In the genomic region with DNA sequence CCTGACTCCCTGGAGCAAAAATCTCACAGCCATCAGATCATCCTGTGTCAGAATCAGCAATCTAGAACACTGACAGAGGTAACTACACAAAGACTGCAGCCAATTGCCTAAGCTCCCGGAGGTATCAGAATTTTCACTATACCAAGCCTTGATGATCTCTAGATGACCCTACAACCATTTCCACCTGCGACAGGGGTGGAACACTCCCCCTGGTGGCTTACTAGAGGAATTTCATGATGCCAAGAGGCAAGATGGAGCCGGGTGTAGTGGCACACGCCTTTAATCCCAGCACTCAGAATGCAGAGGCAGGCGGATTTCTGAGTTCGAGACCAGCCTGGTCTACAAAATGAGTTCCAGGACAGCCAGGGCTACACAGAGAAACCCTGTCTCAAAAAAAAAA, we compare ENCODE assay signal across 13 mouse cellular contexts. TPM values are rescaled to one million over a fixed set of nuclear protein-coding genes. Genes with fewer than 3 reads are reported as not detected.
DNase-seq lines count a peak whose midpoint lies in the region; ATAC-seq and TF ChIP-seq lines count a peak whose summit lies in the region.
"Had no signal": no experiment of that assay in that cellular context is flagged by ENCODE, and none has a peak within 500 bp of the region (broad histone marks: within the 10 kb centered on the region; RNA-seq: fewer than 3 reads in every experiment).

No protein-coding gene starts in this region.

- no peaks in the 10 kb centered on the region for H3K27me3 ChIP-seq in kidney, postnatal 0 days (ENCODE audit: insufficient read depth, low read length)
- no peaks in the 10 kb centered on the region for H3K27me3 ChIP-seq in kidney, embryonic 14.5 days (ENCODE audit: control insufficient read depth, insufficient read depth, low read length)
- no peaks in the 10 kb centered on the region for H3K27me3 ChIP-seq in ES-Bruce4 (ENCODE audit: control insufficient read depth, insufficient read depth, low read length, poor library complexity, severe bottlenecking)
- 0 out of 2 replicates have a peak, but pooled peaks cover 4% of the 10 kb centered on the region for H3K27me3 ChIP-seq in limb, embryonic 10.5 days (ENCODE audit: low read depth, poor library complexity, severe bottlenecking)
- H3K27me3 ChIP-seq in hindbrain, embryonic 14.5 days (ENCODE audit: control insufficient read depth, insufficient read depth, low read length): peaks cover under 1% of the 10 kb centered on the region; the same call in 1 of the 2 replicates
- H3K27me3 ChIP-seq: embryonic facial prominence, embryonic 15.5 days had no signal

- no peak overlapping the region for H3K9ac ChIP-seq in kidney, postnatal 0 days (ENCODE audit: low read depth, low read length)
- no peak overlapping the region for H3K9ac ChIP-seq in kidney, embryonic 14.5 days (ENCODE audit: low read depth, low read length)
- no peak overlapping the region for H3K9ac ChIP-seq in ES-Bruce4 (ENCODE audit: low read depth, poor library complexity, severe bottlenecking)
- no peak overlapping the region for H3K9ac ChIP-seq in hindbrain, embryonic 14.5 days
- H3K9ac ChIP-seq: embryonic facial prominence, embryonic 15.5 days had no signal

- no peak for TF ChIP-seq POLR2A in ES-Bruce4 (IDR thresholded peaks at IDR 0.05; ENCODE audit: insufficient read depth, low read length)

- no peaks in the 10 kb centered on the region for H3K36me3 ChIP-seq in kidney, postnatal 0 days (ENCODE audit: insufficient read depth, low read length)
- no peaks in the 10 kb centered on the region for H3K36me3 ChIP-seq in kidney, embryonic 14.5 days (ENCODE audit: control insufficient read depth, insufficient read depth, low read length)
- no peaks in the 10 kb centered on the region for H3K36me3 ChIP-seq in ES-Bruce4 (ENCODE audit: control insufficient read depth, insufficient read depth, low read length, poor library complexity, severe bottlenecking)
- no peaks in the 10 kb centered on the region for H3K36me3 ChIP-seq in limb, embryonic 10.5 days
- H3K36me3 ChIP-seq in hindbrain, embryonic 14.5 days (replicated peaks; ENCODE audit: control insufficient read depth, insufficient read depth): no peaks in the 10 kb centered on the region
- H3K36me3 ChIP-seq: embryonic facial prominence, embryonic 15.5 days had no signal

- WGBS in kidney, postnatal 0 days: 76% methylated on average over 6 of the region's 6 CpGs
- WGBS in kidney, embryonic 14.5 days: 76% methylated on average over 6 of the region's 6 CpGs
- WGBS in limb, embryonic 10.5 days: 73% methylated on average over 6 of the region's 6 CpGs
- 73% methylated on average over 6 of the region's 6 CpGs for WGBS in hindbrain, embryonic 14.5 days

- TF ChIP-seq CTCF in kidney, postnatal 0 days (IDR thresholded peaks at IDR 0.05; ENCODE audit: low read depth): peak; percentile 72
- peak; percentile 46 for TF ChIP-seq CTCF in ES-Bruce4 (IDR thresholded peaks at IDR 0.05; ENCODE audit: low read depth, low read length)

- H3K4me2 ChIP-seq in kidney, postnatal 0 days (ENCODE audit: low read length): no peak overlapping the region
- no peak overlapping the region for H3K4me2 ChIP-seq in kidney, embryonic 14.5 days (replicated peaks; ENCODE audit: low read depth, low read length)
- no peak overlapping the region for H3K4me2 ChIP-seq in hindbrain, embryonic 14.5 days (replicated peaks)
- H3K4me2 ChIP-seq: embryonic facial prominence, embryonic 15.5 days had no signal

- no peak overlapping the region for H3K4me3 ChIP-seq in kidney, postnatal 0 days (replicated peaks; ENCODE audit: low read depth, low read length)
- no peak overlapping the region for H3K4me3 ChIP-seq in kidney, embryonic 14.5 days (ENCODE audit: low read length)
- H3K4me3 ChIP-seq in ES-Bruce4 (ENCODE audit: low read depth, low read length): no peak overlapping the region
- H3K4me3 ChIP-seq in limb, embryonic 10.5 days: no peak overlapping the region
- H3K4me3 ChIP-seq in hindbrain, embryonic 14.5 days (replicated peaks; ENCODE audit: low read length): no peak overlapping the region
- H3K4me3 ChIP-seq: embryonic facial prominence, embryonic 15.5 days had no signal

- intact Hi-C loops in left cerebral cortex, postnatal 36 days (cut with DNase I): loop anchor here (5.0 to 10.0 kb wide), 2 partner anchors 110 to 137 kb away; a partner anchor contains a TSS

- no peak for ATAC-seq in kidney, postnatal 0 days (replicated peaks; ENCODE audit: low FRiP score, low read depth)
- ATAC-seq in kidney, embryonic 14.5 days (ENCODE audit: low FRiP score, low TSS enrichment): no peak
- ATAC-seq in erythroid progenitor cell, adult 5-6 weeks (replicated peaks; ENCODE audit: low FRiP score, poor library complexity, severe bottlenecking): peak; percentile 59; the same call in 1 of the 2 replicates
- ATAC-seq in hindbrain, embryonic 14.5 days (ENCODE audit: low FRiP score): no peak

- DNase-seq in kidney, postnatal 0 days (ENCODE audit: low spot score): no peak
- peak; percentile 49 for DNase-seq in A20 (ENCODE audit: low read depth, low spot score)
- no peak for DNase-seq in limb, embryonic 10.5 days (ENCODE audit: low spot score)
- DNase-seq in left cerebral cortex, postnatal 36 days (ENCODE audit: low spot score in 2 of 2): no peak
- DNase-seq in hindbrain, embryonic 14.5 days (ENCODE audit: low spot score): no peak
- DNase-seq: heart, postnatal 14 days; kidney, adult 9 months; right cerebral cortex, postnatal 14 days; thymus, adult 18-20 months had no signal

- H3K4me1 ChIP-seq in kidney, postnatal 0 days (replicated peaks; ENCODE audit: insufficient read depth, low read length): peaks cover 21% of the 10 kb centered on the region; the same call in 1 of the 2 replicates
- H3K4me1 ChIP-seq in kidney, embryonic 14.5 days (ENCODE audit: control insufficient read depth, insufficient read depth, low read length): peaks cover 24% of the 10 kb centered on the region
- H3K4me1 ChIP-seq in ES-Bruce4 (ENCODE audit: control insufficient read depth, insufficient read depth, low read length): peaks cover 8% of the 10 kb centered on the region
- H3K4me1 ChIP-seq in limb, embryonic 10.5 days: peaks cover 16% of the 10 kb centered on the region
- H3K4me1 ChIP-seq in hindbrain, embryonic 14.5 days (replicated peaks; ENCODE audit: control insufficient read depth, insufficient read depth, low read length): peaks cover 5% of the 10 kb centered on the region; the same call in 1 of the 2 replicates

- no peak for TF ChIP-seq EP300 in ES-Bruce4 (IDR thresholded peaks at IDR 0.05; ENCODE audit: insufficient read depth, low read depth, low read length)

- no peaks in the 10 kb centered on the region for H3K9me3 ChIP-seq in kidney, postnatal 0 days (replicated peaks; ENCODE audit: low read length)
- no peaks in the 10 kb centered on the region for H3K9me3 ChIP-seq in kidney, embryonic 14.5 days (ENCODE audit: control insufficient read depth, low read length)
- H3K9me3 ChIP-seq in ES-Bruce4 (replicated peaks; ENCODE audit: control insufficient read depth, insufficient read depth, low read length, poor library complexity, severe bottlenecking): no peaks in the 10 kb centered on the region
- no peaks in the 10 kb centered on the region for H3K9me3 ChIP-seq in limb, embryonic 10.5 days (replicated peaks)
- H3K9me3 ChIP-seq in hindbrain, embryonic 14.5 days (ENCODE audit: control insufficient read depth, low read length): no peaks in the 10 kb centered on the region
- H3K9me3 ChIP-seq: embryonic facial prominence, embryonic 15.5 days had no signal

- no peak overlapping the region for H3K27ac ChIP-seq in kidney, postnatal 0 days
- H3K27ac ChIP-seq in kidney, embryonic 14.5 days (ENCODE audit: low read depth, low read length): no peak overlapping the region
- no peak overlapping the region for H3K27ac ChIP-seq in ES-Bruce4 (ENCODE audit: insufficient read depth, low read length)
- no peak overlapping the region for H3K27ac ChIP-seq in limb, embryonic 10.5 days
- H3K27ac ChIP-seq in hindbrain, embryonic 14.5 days: no peak overlapping the region
- H3K27ac ChIP-seq: embryonic facial prominence, embryonic 15.5 days had no signal

RNA-seq across cellular contexts. Expression of a gene that starts 10.0 kb away (rescaled TPM):
- polyA plus RNA-seq in kidney, postnatal 0 days (2015; fragmentation: Nextera tagmentation; extraction: Ambion mirVana): 46.3 and 46.6 TPM in 2 replicates
- 26.3 and 39.7 TPM in 2 replicates for polyA plus RNA-seq in kidney, embryonic 14.5 days (2014; fragmentation: Nextera tagmentation; extraction: Ambion mirVana)
- 57.6 and 58.0 TPM in 2 replicates for polyA plus RNA-seq in ES-Bruce4 (2011; ENCODE audit: insufficient read depth, insufficient read length, low read depth, missing spikeins)
- total RNA-seq in erythroid progenitor cell, adult 5-6 weeks (2015; ENCODE audit: low replicate concordance): not detected in 2 replicates
- 0.30 TPM in 1 of 2 replicates, not detected in the other for total RNA-seq in erythroid progenitor cell, adult 5-6 weeks (2017; ENCODE audit: low replicate concordance)
- polyA plus RNA-seq in limb, embryonic 10.5 days (2016; fragmentation: Nextera tagmentation; extraction: Ambion mirVana): 9.8 and 10.1 TPM in 2 replicates
- 10 to 100 TPM; 14.9 to 18.4 TPM for total RNA-seq in left cerebral cortex, postnatal 36 days (2021)
- 12.6 and 13.6 TPM in 2 replicates for polyA plus RNA-seq in hindbrain, embryonic 14.5 days (2014; fragmentation: Nextera tagmentation; extraction: Ambion mirVana)

RNA-seq across cellular contexts. Expression of a gene that starts 11.0 kb away (rescaled TPM):
- polyA plus RNA-seq in kidney, postnatal 0 days (2015; fragmentation: Nextera tagmentation; extraction: Ambion mirVana): 46.6 and 49.7 TPM in 2 replicates
- polyA plus RNA-seq in kidney, embryonic 14.5 days (2014; fragmentation: Nextera tagmentation; extraction: Ambion mirVana): 51.1 and 78.4 TPM in 2 replicates
- 34.1 and 34.3 TPM in 2 replicates for polyA plus RNA-seq in ES-Bruce4 (2011; ENCODE audit: insufficient read depth, insufficient read length, low read depth, missing spikeins)
- total RNA-seq in erythroid progenitor cell, adult 5-6 weeks (2015; ENCODE audit: low replicate concordance): 83.4 and 94.4 TPM in 2 replicates
- total RNA-seq in erythroid progenitor cell, adult 5-6 weeks (2017; ENCODE audit: low replicate concordance): 43.9 and 53.3 TPM in 2 replicates
- 88.1 and 97.0 TPM in 2 replicates for polyA plus RNA-seq in limb, embryonic 10.5 days (2016; fragmentation: Nextera tagmentation; extraction: Ambion mirVana)
- total RNA-seq in left cerebral cortex, postnatal 36 days (2021): 10 to 100 TPM; 29.2 to 35.7 TPM
- polyA plus RNA-seq in hindbrain, embryonic 14.5 days (2014; fragmentation: Nextera tagmentation; extraction: Ambion mirVana): 30.6 and 32.7 TPM in 2 replicates

RNA-seq across cellular contexts. Expression of a gene that starts 11.0 kb away (rescaled TPM):
- polyA plus RNA-seq in kidney, postnatal 0 days (2015; fragmentation: Nextera tagmentation; extraction: Ambion mirVana): not detected in 2 replicates
- 0.09 and 0.14 TPM in 2 replicates for polyA plus RNA-seq in kidney, embryonic 14.5 days (2014; fragmentation: Nextera tagmentation; extraction: Ambion mirVana)
- polyA plus RNA-seq in ES-Bruce4 (2011; ENCODE audit: insufficient read depth, insufficient read length, low read depth, missing spikeins): 0.49 and 0.67 TPM in 2 replicates
- total RNA-seq in erythroid progenitor cell, adult 5-6 weeks (2015; ENCODE audit: low replicate concordance): not detected in 2 replicates
- 1.4 TPM in 1 of 2 replicates, not detected in the other for total RNA-seq in erythroid progenitor cell, adult 5-6 weeks (2017; ENCODE audit: low replicate concordance)
- polyA plus RNA-seq in limb, embryonic 10.5 days (2016; fragmentation: Nextera tagmentation; extraction: Ambion mirVana): 0.10 and 0.35 TPM in 2 replicates
- 1 to 10 TPM in 1 of 2 experiments, not detected in 1; 1.0 TPM for total RNA-seq in left cerebral cortex, postnatal 36 days (2021)
- 0.35 TPM in 1 of 2 replicates, not detected in the other for polyA plus RNA-seq in hindbrain, embryonic 14.5 days (2014; fragmentation: Nextera tagmentation; extraction: Ambion mirVana)

RNA-seq across cellular contexts. Expression of a gene that starts 17.3 kb away (rescaled TPM):
- polyA plus RNA-seq in kidney, postnatal 0 days (2015; fragmentation: Nextera tagmentation; extraction: Ambion mirVana): 9.7 and 12.3 TPM in 2 replicates
- 4.6 and 5.4 TPM in 2 replicates for polyA plus RNA-seq in kidney, embryonic 14.5 days (2014; fragmentation: Nextera tagmentation; extraction: Ambion mirVana)
- not detected in 2 replicates for polyA plus RNA-seq in ES-Bruce4 (2011; ENCODE audit: insufficient read depth, insufficient read length, low read depth, missing spikeins)
- not detected in 2 replicates for total RNA-seq in erythroid progenitor cell, adult 5-6 weeks (2015; ENCODE audit: low replicate concordance)
- 1.4 TPM in 1 of 2 replicates, not detected in the other for total RNA-seq in erythroid progenitor cell, adult 5-6 weeks (2017; ENCODE audit: low replicate concordance)
- polyA plus RNA-seq in limb, embryonic 10.5 days (2016; fragmentation: Nextera tagmentation; extraction: Ambion mirVana): 0.24 TPM in 1 of 2 replicates, not detected in the other
- 10 to 100 TPM; 15.1 to 19.3 TPM for total RNA-seq in left cerebral cortex, postnatal 36 days (2021)
- polyA plus RNA-seq in hindbrain, embryonic 14.5 days (2014; fragmentation: Nextera tagmentation; extraction: Ambion mirVana): 7.0 and 8.0 TPM in 2 replicates

RNA-seq across cellular contexts. Expression of a gene that starts 22.8 kb away (rescaled TPM):
- 0.11 and 0.16 TPM in 2 replicates for polyA plus RNA-seq in kidney, postnatal 0 days (2015; fragmentation: Nextera tagmentation; extraction: Ambion mirVana)
- 0.14 TPM in 1 of 2 replicates, not detected in the other for polyA plus RNA-seq in kidney, embryonic 14.5 days (2014; fragmentation: Nextera tagmentation; extraction: Ambion mirVana)
- polyA plus RNA-seq in ES-Bruce4 (2011; ENCODE audit: insufficient read depth, insufficient read length, low read depth, missing spikeins): not detected in 2 replicates
- total RNA-seq in erythroid progenitor cell, adult 5-6 weeks (2015; ENCODE audit: low replicate concordance): not detected in 2 replicates
- not detected in 2 replicates for total RNA-seq in erythroid progenitor cell, adult 5-6 weeks (2017; ENCODE audit: low replicate concordance)
- polyA plus RNA-seq in limb, embryonic 10.5 days (2016; fragmentation: Nextera tagmentation; extraction: Ambion mirVana): 0.13 and 0.14 TPM in 2 replicates
- total RNA-seq in left cerebral cortex, postnatal 36 days (2021): under 1 TPM in 1 of 2 experiments, not detected in 1; 0.22 TPM
- 0.31 and 0.41 TPM in 2 replicates for polyA plus RNA-seq in hindbrain, embryonic 14.5 days (2014; fragmentation: Nextera tagmentation; extraction: Ambion mirVana)
- total RNA-seq: heart, postnatal 14 days had no signal
